Mouse (Mus musculus) frontal cortex, adult 2 months (tissue): ENCODE data around the gene Rab36. TPM values are rescaled to one million over a fixed set of nuclear protein-coding genes. Genes with fewer than 3 reads are reported as not detected.

Source experiments
- polyA plus RNA-seq: library from polyadenylated mRNA; depleted of rRNA; stranded (reverse); fragments of >200 nt; gene quantifications from 2 replicates; pipeline ENCODE4 v1.2.3, GENCODE M21; 2012; rRNA removed

The Rab36 gene
- polyA plus RNA-seq, 1 experiment = 41.6 TPM

Other genes with a start within 250 kb of the Rab36 start
- gene Gnaz, start 69.9 kb upstream of the Rab36 start, polyA plus RNA-seq = 76.3 and 76.4 TPM in 2 replicates
- gene Rsph14, start 4.5 kb upstream of the Rab36 start, polyA plus RNA-seq = 0.32 and 0.42 TPM in 2 replicates
- gene Bcr, start 23.5 kb downstream of the Rab36 start, polyA plus RNA-seq = 68.9 and 69.4 TPM in 2 replicates
- gene Specc1l, start 175.0 kb downstream of the Rab36 start, polyA plus RNA-seq = 26.3 and 29.6 TPM in 2 replicates